19 mouse cellular contexts compared by ENCODE assay signal in the genomic region with DNA sequence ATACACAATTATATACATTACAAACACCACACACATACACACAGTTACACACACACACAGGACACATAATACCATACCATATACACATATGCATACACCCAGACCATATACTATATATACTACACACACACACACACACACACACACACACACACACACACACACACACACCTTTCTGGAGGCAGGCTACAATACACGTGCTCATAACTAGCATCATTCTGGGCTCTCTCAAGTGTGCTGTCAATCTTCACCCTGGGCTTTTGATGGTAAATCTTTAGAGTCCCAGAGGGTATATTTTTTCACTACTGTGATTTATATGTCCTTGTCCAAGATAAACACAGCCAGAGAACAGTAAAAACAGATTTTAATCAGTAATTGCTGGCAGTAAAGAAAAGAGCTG.
"Had no signal": no experiment of that assay in that cellular context is flagged by ENCODE, and none has a peak within 500 bp of the region (broad histone marks: within the 10 kb centered on the region; RNA-seq: fewer than 3 reads in every experiment).

No protein-coding gene starts in this region.

- DNase-seq: kidney, adult 11 months; kidney, adult 9 months; kidney, postnatal 25 days; layer of hippocampus, adult 9-11 months; liver, embryonic 13.5 days; lung, adult 2 months; lung, postnatal 14 days; lung, postnatal 4 days; midbrain, embryonic 14.5 days; right cerebral cortex, adult 18-20 months; right cerebral cortex, postnatal 14 days; right cerebral cortex, postnatal 4 days; thymus, adult 2 months; thymus, postnatal 14 days had no signal

- H3K9me3 ChIP-seq: liver, embryonic 13.5 days; neural tube, embryonic 12.5 days had no signal

- H3K27ac ChIP-seq: kidney, postnatal 0 days; layer of hippocampus, adult 2 months; liver, embryonic 13.5 days; neural tube, embryonic 12.5 days; stomach, postnatal 0 days had no signal

- H3K27me3 ChIP-seq: liver, embryonic 13.5 days; neural tube, embryonic 12.5 days had no signal

- H3K4me2 ChIP-seq: liver, embryonic 13.5 days; midbrain, embryonic 11.5 days; neural tube, embryonic 12.5 days had no signal

- H3K9ac ChIP-seq: liver, embryonic 13.5 days; neural tube, embryonic 12.5 days had no signal

- H3K4me3 ChIP-seq: layer of hippocampus, adult 2 months; liver, embryonic 13.5 days; neural tube, embryonic 12.5 days had no signal

- H3K36me3 ChIP-seq: liver, embryonic 13.5 days; neural tube, embryonic 12.5 days had no signal

- H3K4me1 ChIP-seq: neural tube, embryonic 12.5 days had no signal
